Mouse (Mus musculus): Measurements from ENCODE around the gene Zfand6.

The Zfand6 gene

GRCm38 (mm10) chr7:84651303-84651986 lies 38.3 kb downstream of the Zfand6 start:
- DNase-seq (ENCODE audit: low spot score in 2 of 2) = no peak

DNA sequence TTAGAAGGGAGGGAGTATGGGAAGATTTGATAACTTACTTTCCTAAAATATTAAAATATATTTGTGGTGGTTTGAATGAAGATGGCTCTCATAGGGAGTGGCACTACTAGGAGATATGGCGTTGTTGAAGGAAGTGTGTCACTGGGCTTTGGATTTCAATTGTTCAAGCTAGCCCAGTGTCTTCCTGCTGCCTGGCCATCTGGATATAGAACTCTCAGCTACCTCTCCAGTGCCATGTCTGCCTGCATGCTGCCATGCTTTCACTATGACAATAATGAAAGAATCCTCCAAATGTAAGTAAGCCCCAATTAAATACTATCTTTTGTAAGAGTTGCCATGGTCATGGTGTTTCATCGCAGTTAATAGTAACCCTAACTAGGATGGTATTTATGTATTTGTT lies 40.7 kb downstream of the Zfand6 start:
- DNase-seq (ENCODE audit: low spot score in 2 of 2) = no peak

DNA sequence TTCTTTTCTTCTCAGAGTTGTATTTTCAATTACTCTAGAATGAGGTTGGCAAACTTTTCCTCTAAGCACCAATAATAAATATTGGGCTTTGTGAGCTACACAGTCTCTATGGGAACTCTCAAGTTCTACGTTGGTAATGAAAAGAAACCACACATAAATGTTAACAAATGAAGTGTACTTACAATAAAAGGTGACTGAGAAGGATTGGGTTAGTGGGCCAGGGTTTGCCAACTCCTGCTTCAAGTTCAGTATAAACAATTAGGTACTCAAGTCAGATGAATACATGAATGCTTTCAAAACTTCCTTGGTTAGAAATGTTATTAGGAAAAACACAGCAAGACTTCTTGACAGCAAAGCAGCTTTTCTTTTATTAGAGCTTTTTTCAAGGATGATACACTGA lies 43.5 kb downstream of the Zfand6 start:
- DNase-seq (ENCODE audit: low spot score in 2 of 2) = no peak

GRCm38 (mm10) chr7:84643270-84643998 lies 46.3 kb downstream of the Zfand6 start:
- no peak for DNase-seq (ENCODE audit: low spot score in 2 of 2)

GRCm38 (mm10) chr7:84642159-84642928 lies 47.4 kb downstream of the Zfand6 start:
- DNase-seq (ENCODE audit: low spot score in 2 of 2) = no peak

GRCm38 (mm10) chr7:84636939-84637338 lies 52.8 kb downstream of the Zfand6 start:
- no peak for DNase-seq (ENCODE audit: low spot score in 2 of 2)

GRCm38 (mm10) chr7:84631878-84632277 lies 57.9 kb downstream of the Zfand6 start:
- DNase-seq (ENCODE audit: low spot score in 2 of 2) = no peak

GRCm38 (mm10) chr7:84623718-84624117 lies 66.0 kb downstream of the Zfand6 start:
- peak in 1 of 2 experiments; percentile 8 for DNase-seq (ENCODE audit: low spot score in 2 of 2)

DNA sequence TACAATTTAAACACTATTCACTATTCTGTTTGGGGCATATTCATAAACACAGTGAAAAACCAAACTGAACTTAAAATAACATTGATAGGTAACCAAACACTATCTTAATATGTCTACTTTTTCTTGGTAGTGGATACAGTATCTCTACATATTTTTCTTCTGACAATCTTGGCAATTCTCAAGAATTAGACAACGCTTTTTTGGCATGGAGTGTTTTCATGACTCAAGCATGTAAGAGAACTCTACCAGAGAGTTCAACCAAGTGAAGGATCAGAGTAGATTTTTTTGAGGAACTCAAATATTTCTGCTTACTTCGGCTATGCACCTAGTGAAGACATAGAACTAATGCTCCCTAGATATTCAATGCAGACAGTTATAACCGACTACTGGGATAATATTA lies 68.8 kb downstream of the Zfand6 start:
- DNase-seq (ENCODE audit: low spot score in 2 of 2) = no peak

- no peak for DNase-seq (ENCODE audit: low spot score in 2 of 2)
These were observed 70.8 kb downstream of the Zfand6 start for GRCm38 (mm10) chr7:84618951-84619350.

DNA sequence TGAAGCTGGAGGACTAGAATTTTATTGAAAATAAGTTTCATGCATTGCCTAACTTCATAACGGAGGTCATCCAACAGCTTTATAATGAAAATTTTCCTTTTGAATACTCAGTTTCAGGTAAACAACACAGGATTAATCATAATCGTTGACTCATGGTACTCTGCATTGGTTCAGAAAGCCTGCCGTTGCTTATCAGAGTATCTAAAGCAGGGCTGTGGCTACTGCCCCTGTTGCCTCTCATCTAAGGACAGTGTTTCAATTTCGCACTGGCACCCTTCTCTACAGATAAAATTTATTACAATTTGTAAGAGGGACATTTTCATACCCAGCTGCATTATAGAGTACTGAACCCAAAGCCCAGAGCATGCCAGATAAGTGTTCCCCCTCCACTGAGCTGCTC lies 77.3 kb downstream of the Zfand6 start:
- no peak for DNase-seq (ENCODE audit: low spot score in 2 of 2)

DNA sequence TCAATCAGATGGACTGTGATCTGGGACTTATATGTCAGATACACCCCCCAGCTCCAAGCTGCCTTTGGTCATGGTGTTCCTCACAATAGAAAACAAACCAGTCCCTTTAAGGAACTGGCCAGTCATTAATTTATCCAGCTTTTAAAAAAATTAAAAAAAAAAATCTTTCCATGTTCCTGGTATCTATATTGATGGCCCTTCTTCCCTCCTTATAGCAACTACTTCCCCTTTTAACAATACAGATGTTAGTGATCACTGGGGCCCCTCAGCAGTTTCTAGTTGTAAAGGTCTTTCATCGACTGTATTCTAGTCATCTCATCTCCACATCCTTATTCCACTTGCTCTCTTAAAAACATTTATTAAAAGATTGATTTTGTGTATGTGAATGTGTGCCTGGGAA lies 78.2 kb downstream of the Zfand6 start:
- DNase-seq (ENCODE audit: low spot score in 2 of 2) = no peak

DNA sequence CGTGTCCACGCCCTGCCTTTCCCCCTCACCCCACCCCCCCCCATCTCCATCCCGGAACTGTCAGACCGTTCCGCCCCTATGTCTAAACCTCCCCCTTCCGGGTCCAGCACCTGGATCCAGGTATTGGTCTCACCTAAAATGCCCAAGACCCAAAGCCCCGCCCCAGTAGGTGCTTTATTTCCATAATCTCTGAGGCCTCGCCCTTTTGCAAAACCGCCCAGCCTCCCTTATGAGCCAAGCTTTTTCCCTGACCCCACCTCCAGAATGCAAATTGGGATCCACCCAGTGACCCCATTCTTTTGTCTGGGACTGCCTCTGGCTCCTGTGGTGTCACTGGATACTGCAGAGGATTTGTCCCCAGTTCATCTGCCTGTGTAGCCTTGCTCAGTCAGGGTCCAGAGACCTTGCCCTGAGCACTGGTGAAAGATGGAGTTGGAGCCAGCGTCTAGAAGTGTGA lies 83.4 kb downstream of the Zfand6 start, which contains the start of gene Fah:
Fah (minus strand) TSS at position 430 of the 457 bp plus-strand sequence.
- peak; percentile 13 to 21 for DNase-seq (ENCODE audit: low spot score in 2 of 2)

GRCm38 (mm10) chr7:84605704-84606292 lies 84.0 kb downstream of the Zfand6 start:
- peak; percentile 75 to 79 for DNase-seq (ENCODE audit: low spot score in 2 of 2)

GRCm38 (mm10) chr7:84605033-84605687 lies 84.6 kb downstream of the Zfand6 start:
- DNase-seq (ENCODE audit: low spot score in 2 of 2) = no peak

DNA sequence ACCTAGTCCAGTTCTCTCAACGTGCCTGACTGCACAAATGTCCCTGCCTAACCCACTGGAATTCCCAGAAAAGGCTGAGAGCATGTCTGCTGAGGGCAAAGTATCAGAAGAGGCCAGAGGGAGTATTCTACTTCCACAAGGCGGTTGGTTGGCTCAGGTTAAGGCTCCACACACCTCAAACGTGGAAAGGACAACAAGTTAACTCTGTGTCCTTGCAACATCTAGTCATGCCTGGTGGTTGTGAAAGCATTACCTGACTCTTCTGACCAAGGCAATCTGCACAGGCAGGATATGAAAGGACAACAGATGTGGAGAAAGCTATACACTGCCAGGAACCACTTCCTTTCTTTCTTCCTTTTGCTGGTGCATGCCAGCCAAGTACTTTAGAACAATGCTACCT lies 85.3 kb downstream of the Zfand6 start:
- no peak for DNase-seq (ENCODE audit: low spot score in 2 of 2)

DNA sequence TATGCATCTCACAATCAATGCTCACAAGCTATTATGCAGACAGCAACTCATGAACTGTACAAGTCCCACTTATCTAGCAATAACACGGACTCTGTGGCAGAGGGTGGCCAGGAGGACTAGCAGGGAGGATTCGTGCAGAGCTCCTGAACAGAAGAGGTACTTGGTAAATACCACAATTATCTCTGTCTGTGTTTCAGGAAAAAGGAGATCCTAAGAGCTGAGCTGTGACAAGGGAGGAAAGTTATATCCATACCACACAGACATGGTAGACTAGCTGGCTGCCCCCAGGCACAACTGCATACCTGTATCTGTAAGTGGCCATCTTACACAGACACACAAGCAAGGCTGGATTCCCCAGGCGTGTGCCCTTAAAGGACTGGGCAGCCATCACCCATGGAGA lies 88.4 kb downstream of the Zfand6 start:
- no peak for DNase-seq (ENCODE audit: low spot score in 2 of 2)

DNA sequence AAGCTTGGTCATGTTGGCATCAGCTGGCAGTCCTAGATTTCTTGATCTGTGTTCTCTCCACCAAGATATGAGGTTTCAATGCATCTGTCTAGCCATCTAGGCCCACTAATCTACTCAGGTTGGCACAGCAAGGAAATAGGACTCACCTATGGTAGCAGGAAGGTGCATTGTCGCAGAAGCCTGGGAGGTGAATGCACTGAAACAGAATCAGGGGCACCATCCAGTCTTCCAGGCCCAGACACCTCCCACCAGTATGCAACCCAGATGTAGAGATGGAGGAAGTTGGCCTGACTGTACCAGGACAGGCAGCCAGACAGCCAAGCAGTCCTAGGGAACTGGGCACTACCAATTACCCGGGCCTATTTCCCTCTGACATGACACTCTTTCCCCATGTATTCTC lies 89.1 kb downstream of the Zfand6 start:
- DNase-seq (ENCODE audit: low spot score in 2 of 2) = no peak

DNA sequence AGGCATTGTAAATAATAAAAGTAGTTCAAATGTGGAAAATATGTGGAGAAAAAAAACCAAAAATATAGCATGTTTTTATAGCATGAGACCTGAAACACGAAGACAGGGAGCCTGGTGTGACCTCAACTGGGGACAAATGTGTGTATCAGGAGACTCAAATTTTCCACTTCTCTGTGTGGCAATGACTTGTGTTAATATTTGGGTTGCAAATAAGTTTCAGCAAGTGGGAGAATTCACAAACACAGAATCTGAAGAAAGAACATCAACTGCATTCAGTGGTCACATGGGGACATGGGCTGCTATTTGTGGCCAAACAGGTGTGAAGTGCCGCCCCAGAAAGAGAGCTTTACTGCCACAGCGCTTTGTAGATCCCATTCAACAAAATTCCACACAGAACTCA lies 93.1 kb downstream of the Zfand6 start:
- no peak for DNase-seq (ENCODE audit: low spot score in 2 of 2)

DNA sequence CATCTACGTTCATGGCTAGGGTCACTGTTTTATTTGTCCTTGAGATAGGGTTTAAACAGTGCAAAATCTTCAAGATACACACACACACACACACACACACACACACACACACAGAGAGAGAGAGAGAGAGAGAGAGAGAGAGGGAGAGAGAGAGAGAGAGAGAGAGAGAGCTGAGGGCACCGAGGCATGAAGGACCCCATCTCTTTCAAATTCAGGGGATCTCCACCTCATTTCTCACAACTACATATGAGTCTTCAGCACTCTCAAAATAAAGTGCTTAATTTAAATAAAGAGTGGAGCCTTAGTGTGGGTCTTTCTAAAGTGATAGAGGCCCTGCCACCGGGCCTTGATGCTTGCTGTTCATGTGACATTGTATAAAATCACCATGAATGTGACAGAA lies 93.8 kb downstream of the Zfand6 start:
- DNase-seq (ENCODE audit: low spot score in 2 of 2) = no peak

GRCm38 (mm10) chr7:84594917-84595303 lies 94.8 kb downstream of the Zfand6 start:
- no peak for DNase-seq (ENCODE audit: low spot score in 2 of 2)
